Mouse (Mus musculus): Measurements from ENCODE around the gene Tsg101. TPM values are rescaled to one million over a fixed set of nuclear protein-coding genes. Genes with fewer than 3 reads are reported as not detected.

Tsg101 gene
- polyA plus RNA-seq, 1 experiment, result 36.9 TPM

GRCm38 (mm10) chr7:46860996-46861395 is 58.8 kb downstream of the Tsg101 start, which contains the start of gene Ldhc:
TSS of gene Ldhc (plus strand) at chr7:46861203.
- H3K4me1 ChIP-seq (ENCODE audit: control insufficient read depth, insufficient read depth, low read length), result no peaks in the 10 kb centered on the region
- WGBS, result 73% methylated on average over 10 of the region's 10 CpGs
- TF ChIP-seq CTCF (IDR thresholded peaks at IDR 0.05; ENCODE audit: control insufficient read depth, insufficient read depth, low read length), result no peak
- no peak for TF ChIP-seq POLR2A (IDR thresholded peaks at IDR 0.05; ENCODE audit: borderline replicate concordance, control insufficient read depth, low read depth, low read length)
- H3K4me3 ChIP-seq (replicated peaks; ENCODE audit: control insufficient read depth, low read depth, low read length), result no peak within 1 kb of the TSS
- H3K27ac ChIP-seq (ENCODE audit: control insufficient read depth, insufficient read depth, low read depth, low read length, poor library complexity), result no peak within 1 kb of the TSS

- H3K4me3 ChIP-seq (replicated peaks; ENCODE audit: control insufficient read depth, low read depth, low read length), result no peak overlapping the region
- TF ChIP-seq CTCF (IDR thresholded peaks at IDR 0.05; ENCODE audit: control insufficient read depth, insufficient read depth, low read length) (no peak), POLR2A (IDR thresholded peaks at IDR 0.05; ENCODE audit: borderline replicate concordance, control insufficient read depth, low read depth, low read length) (no peak)
- H3K4me1 ChIP-seq (ENCODE audit: control insufficient read depth, insufficient read depth, low read length), result no peaks in the 10 kb centered on the region
- 87% methylated on average over 6 of the region's 6 CpGs for WGBS
- H3K27ac ChIP-seq (ENCODE audit: control insufficient read depth, insufficient read depth, low read depth, low read length, poor library complexity), result no peak overlapping the region
These were observed 60.7 kb downstream of the Tsg101 start for GRCm38 (mm10) chr7:46859031-46859430.

- no peak overlapping the region for H3K4me3 ChIP-seq (replicated peaks; ENCODE audit: control insufficient read depth, low read depth, low read length)
- no peaks in the 10 kb centered on the region for H3K4me1 ChIP-seq (ENCODE audit: control insufficient read depth, insufficient read depth, low read length)
- 59% methylated on average over 9 of the region's 9 CpGs for WGBS
- no peak for TF ChIP-seq POLR2A (IDR thresholded peaks at IDR 0.05; ENCODE audit: borderline replicate concordance, control insufficient read depth, low read depth, low read length)
- TF ChIP-seq CTCF (IDR thresholded peaks at IDR 0.05; ENCODE audit: control insufficient read depth, insufficient read depth, low read length), result no peak
- no peak overlapping the region for H3K27ac ChIP-seq (ENCODE audit: control insufficient read depth, insufficient read depth, low read depth, low read length, poor library complexity)
These were observed 62.3 kb downstream of the Tsg101 start for GRCm38 (mm10) chr7:46857436-46857835.

- no peak overlapping the region for H3K4me3 ChIP-seq (replicated peaks; ENCODE audit: control insufficient read depth, low read depth, low read length)
These were observed 63.8 kb downstream of the Tsg101 start for GRCm38 (mm10) chr7:46855866-46856560.

DNA sequence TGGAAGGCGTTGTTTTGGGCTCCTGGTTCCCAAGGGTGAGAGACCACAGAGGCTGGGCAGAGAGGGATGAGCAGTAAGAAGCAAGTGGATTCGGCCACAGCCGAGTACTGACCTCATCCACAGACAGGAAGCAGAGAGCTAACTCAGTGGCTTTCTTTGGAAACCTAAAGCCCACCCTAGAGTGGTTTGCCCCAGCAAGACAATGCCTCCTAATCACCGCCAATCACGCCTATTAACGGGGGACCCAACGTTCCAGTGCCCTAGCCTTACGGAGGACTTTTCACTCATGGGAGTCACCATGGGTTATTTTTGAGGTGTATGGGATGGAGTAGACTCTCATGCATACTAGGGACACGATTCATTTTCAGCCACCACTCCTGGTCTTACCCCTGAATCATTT is 66.4 kb downstream of the Tsg101 start:
- 84% methylated on average over 9 of the region's 9 CpGs for WGBS
- TF ChIP-seq CTCF (IDR thresholded peaks at IDR 0.05; ENCODE audit: control insufficient read depth, insufficient read depth, low read length) (no peak), POLR2A (IDR thresholded peaks at IDR 0.05; ENCODE audit: borderline replicate concordance, control insufficient read depth, low read depth, low read length) (no peak)
- Histone ChIP-seq H3K27ac (ENCODE audit: control insufficient read depth, insufficient read depth, low read depth, low read length, poor library complexity) (no peak overlapping the region), H3K4me1 (ENCODE audit: control insufficient read depth, insufficient read depth, low read length) (no peaks in the 10 kb centered on the region), H3K4me3 (replicated peaks; ENCODE audit: control insufficient read depth, low read depth, low read length) (no peak overlapping the region)

More at GRCm38 (mm10) chr7:46855866-46856560, 63.8 kb downstream of the Tsg101 start:
- H3K27ac ChIP-seq (ENCODE audit: control insufficient read depth, insufficient read depth, low read depth, low read length, poor library complexity), result no peak overlapping the region
- 77% methylated on average over 7 of the region's 7 CpGs for WGBS
- TF ChIP-seq POLR2A (IDR thresholded peaks at IDR 0.05; ENCODE audit: borderline replicate concordance, control insufficient read depth, low read depth, low read length) (no peak), CTCF (IDR thresholded peaks at IDR 0.05; ENCODE audit: control insufficient read depth, insufficient read depth, low read length) (no peak)
- H3K4me1 ChIP-seq (ENCODE audit: control insufficient read depth, insufficient read depth, low read length), result no peaks in the 10 kb centered on the region

DNA sequence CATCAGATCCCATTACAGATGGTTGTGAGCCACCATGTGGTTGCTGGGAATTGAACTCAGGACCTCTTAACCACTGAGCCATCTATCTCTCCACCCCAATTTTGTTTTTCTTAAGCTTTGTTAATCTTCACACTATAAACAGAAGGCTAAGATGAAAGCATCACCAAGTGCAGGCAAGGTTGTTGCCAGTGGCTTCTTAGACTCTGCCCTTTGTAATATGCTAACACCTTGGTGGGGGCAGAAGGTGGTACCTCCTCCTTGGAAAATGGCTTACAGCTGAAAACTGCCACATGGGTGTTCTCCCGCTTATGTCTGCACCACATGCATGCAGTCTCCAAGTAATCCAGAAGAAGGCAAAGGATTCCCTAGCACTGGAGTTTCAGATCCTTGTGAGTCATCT is 67.1 kb downstream of the Tsg101 start:
- Histone ChIP-seq H3K27ac (ENCODE audit: control insufficient read depth, insufficient read depth, low read depth, low read length, poor library complexity) (no peak overlapping the region), H3K4me1 (ENCODE audit: control insufficient read depth, insufficient read depth, low read length) (no peaks in the 10 kb centered on the region), H3K4me3 (replicated peaks; ENCODE audit: control insufficient read depth, low read depth, low read length) (no peak overlapping the region)
- WGBS, result 87% methylated on average over 1 of the region's 1 CpGs
- TF ChIP-seq POLR2A (IDR thresholded peaks at IDR 0.05; ENCODE audit: borderline replicate concordance, control insufficient read depth, low read depth, low read length) (no peak), CTCF (IDR thresholded peaks at IDR 0.05; ENCODE audit: control insufficient read depth, insufficient read depth, low read length) (no peak)

GRCm38 (mm10) chr7:46851026-46851425 is 68.7 kb downstream of the Tsg101 start:
- H3K4me1 ChIP-seq (ENCODE audit: control insufficient read depth, insufficient read depth, low read length), result no peaks in the 10 kb centered on the region; the same call in 1 of the 2 replicates
- WGBS, result 84% methylated on average over 7 of the region's 7 CpGs
- H3K27ac ChIP-seq (ENCODE audit: control insufficient read depth, insufficient read depth, low read depth, low read length, poor library complexity), result no peak overlapping the region
- no peak overlapping the region for H3K4me3 ChIP-seq (replicated peaks; ENCODE audit: control insufficient read depth, low read depth, low read length)
- TF ChIP-seq POLR2A (IDR thresholded peaks at IDR 0.05; ENCODE audit: borderline replicate concordance, control insufficient read depth, low read depth, low read length), result no peak
- no peak for TF ChIP-seq CTCF (IDR thresholded peaks at IDR 0.05; ENCODE audit: control insufficient read depth, insufficient read depth, low read length)

DNA sequence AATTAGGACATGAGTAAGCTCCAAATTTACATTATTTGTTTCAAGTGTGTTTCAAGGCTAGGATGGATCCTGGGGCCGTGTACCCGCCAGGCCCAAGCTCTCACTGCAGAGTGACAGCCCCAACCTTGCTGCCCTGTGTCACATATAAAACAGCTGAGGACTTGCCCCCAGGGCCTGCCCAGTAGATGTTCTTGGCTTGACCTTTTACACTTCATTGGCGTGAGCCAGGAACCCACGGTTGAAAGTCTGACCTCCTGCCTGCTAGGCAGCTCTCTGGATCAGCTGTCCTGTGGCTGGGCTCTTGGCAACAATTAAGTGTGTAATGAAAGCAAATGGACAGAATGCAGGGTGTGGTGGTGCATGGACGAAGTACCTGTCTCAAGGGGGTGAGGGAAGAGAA is 70.5 kb downstream of the Tsg101 start:
- Histone ChIP-seq H3K4me3 (replicated peaks; ENCODE audit: control insufficient read depth, low read depth, low read length) (no peak overlapping the region), H3K27ac (ENCODE audit: control insufficient read depth, insufficient read depth, low read depth, low read length, poor library complexity) (no peak overlapping the region), H3K4me1 (ENCODE audit: control insufficient read depth, insufficient read depth, low read length) (no peaks in the 10 kb centered on the region; the same call in 1 of the 2 replicates)
- 89% methylated on average over 5 of the region's 5 CpGs for WGBS
- TF ChIP-seq CTCF (IDR thresholded peaks at IDR 0.05; ENCODE audit: control insufficient read depth, insufficient read depth, low read length), result no peak
